Mouse (Mus musculus) kidney, adult 2 months (tissue): ENCODE data around the gene Trio.

ENCODE experiments used
- CTCF ChIP-seq: fragments of 200-500 bp; conservative IDR thresholded peaks from 2 replicates; pipeline ENCODE4 v1.5.1; 2011; ENCODE audit warnings: low read depth, mild to moderate bottlenecking, control low read depth, low read length, moderate library complexity, mixed read lengths; ENCODE audit not compliant: insufficient read depth, insufficient read length
- POLR2A ChIP-seq: fragments of 200-500 bp; IDR thresholded peaks from one replicate; pipeline ENCODE4 v1.6.1; 2011; ENCODE audit warnings: low read depth, low read length, control low read depth

GRCm38 (mm10) chr15:27840579-27840978 is 185.1 kb downstream of the Trio start:
- TF ChIP-seq POLR2A (no peak), CTCF (no peak)
